Mouse (Mus musculus) midbrain, embryonic 16.5 days (tissue): Measurements from ENCODE around the gene Gnai2. TPM values are rescaled to one million over a fixed set of nuclear protein-coding genes. Genes with fewer than 3 reads are reported as not detected.
A peak's percentile ranks its signal among the peaks of the same experiment; 100 is the strongest.

ENCODE experiments used
- ATAC-seq: fragments of 200-750 bp; cut with Nextera tagmentation; 2 replicates; pipeline ENCODE4 v1.8.0; 2017; ENCODE audit warnings: moderate TSS enrichment
- H3K27ac ChIP-seq: fragments of 300-500 bp; sonication (generic); 2 replicates; pipeline ENCODE4 v1.5.1; 2014; ENCODE audit warnings: mild to moderate bottlenecking, low read length, mixed read lengths
- H3K27me3 ChIP-seq: fragments of 300-500 bp; sonication (generic); 2 replicates; pipeline ENCODE4 v1.6.1; 2014; ENCODE audit warnings: low read depth, low read length, mixed read lengths; ENCODE audit not compliant: control insufficient read depth, insufficient read depth
- H3K36me3 ChIP-seq: fragments of 300-500 bp; sonication (generic); 2 replicates; pipeline ENCODE4 v1.6.1; 2014; ENCODE audit warnings: mild to moderate bottlenecking, low read length, moderate library complexity, mixed read lengths; ENCODE audit not compliant: control insufficient read depth, insufficient read depth
- H3K4me1 ChIP-seq: fragments of 300-500 bp; sonication (generic); 2 replicates; pipeline ENCODE4 v1.6.1; 2014; ENCODE audit warnings: mild to moderate bottlenecking, low read length, mixed read lengths; ENCODE audit not compliant: control insufficient read depth, insufficient read depth
- H3K4me2 ChIP-seq: fragments of 300-500 bp; sonication (generic); 2 replicates; pipeline ENCODE4 v1.6.1; 2014; ENCODE audit warnings: mild to moderate bottlenecking, low read length, mixed read lengths
- H3K4me3 ChIP-seq: fragments of 300-500 bp; sonication (generic); 2 replicates; pipeline ENCODE4 v1.5.1; 2014; ENCODE audit warnings: low read depth, mild to moderate bottlenecking, low read length, moderate library complexity, mixed read lengths
- H3K9ac ChIP-seq: fragments of 300-500 bp; sonication (generic); 2 replicates; pipeline ENCODE4 v1.6.1; 2014; ENCODE audit warnings: low read depth, low read length, mixed read lengths
- H3K9me3 ChIP-seq: fragments of 300-500 bp; sonication (generic); replicated peaks from 2 replicates; pipeline ENCODE4 v1.6.1; 2014; ENCODE audit warnings: mild to moderate bottlenecking, low read length, mixed read lengths; ENCODE audit not compliant: control insufficient read depth, poor library complexity, severe bottlenecking
- WGBS: fragments of 180-500 bp; shearing (Covaris S2); extraction: QIAGEN DNeasy Blood & Tissue Kit; methylation state at CpG from one replicate; pipeline ENCODE4 v1.1.7; 2014; 5-methylcytosine and 5-hydroxymethylcytosine counted together
- polyA plus RNA-seq: library from polyadenylated mRNA; unstranded; fragments of >200 nt; fragmentation: Nextera tagmentation; extraction: Ambion mirVana; gene quantifications from 2 replicates; pipeline ENCODE4 v1.2.1, GENCODE M21; 2015

The Gnai2 gene
- polyA plus RNA-seq, 1 experiment from 2014 or later: 278 TPM

- ATAC-seq: peak; percentile 46
These were observed 1.9 kb upstream of the Gnai2 start for GRCm38 (mm10) chr9:107637070-107637469.

GRCm38 (mm10) chr9:107634406-107635278 lies 525 bp downstream of the Gnai2 start:
- H3K4me1 ChIP-seq: peaks cover 52% of the 10 kb centered on the region

More at GRCm38 (mm10) chr9:107637070-107637469, 1.9 kb upstream of the Gnai2 start:
- H3K27me3 ChIP-seq: no peaks in the 10 kb centered on the region
- no peak overlapping the region for H3K4me3 ChIP-seq
- H3K36me3 ChIP-seq: no peaks in the 10 kb centered on the region
- 0 out of 2 replicates have a peak overlapping the region, but pooled peaks have one; percentile 22 for H3K9ac ChIP-seq
- peak overlapping the region; percentile 76 for H3K27ac ChIP-seq
- H3K4me1 ChIP-seq: peaks cover 30% of the 10 kb centered on the region
- H3K4me2 ChIP-seq: peak overlapping the region; percentile 15
- H3K9me3 ChIP-seq: no peaks in the 10 kb centered on the region
- WGBS: 7% methylated on average over 7 of the region's 7 CpGs

GRCm38 (mm10) chr9:107633661-107634405 lies 1.3 kb downstream of the Gnai2 start:
- peak overlapping the region; percentile 74 for H3K4me3 ChIP-seq
- H3K4me1 ChIP-seq: peaks cover 58% of the 10 kb centered on the region
- peak overlapping the region; percentile 86 for H3K9ac ChIP-seq
- H3K27me3 ChIP-seq: no peaks in the 10 kb centered on the region
- ATAC-seq: no peak
- H3K36me3 ChIP-seq: no peaks in the 10 kb centered on the region
- 0% methylated on average over 15 of the region's 15 CpGs for WGBS
- H3K4me2 ChIP-seq: peak overlapping the region; percentile 96
- H3K27ac ChIP-seq: peak overlapping the region; percentile 95
- H3K9me3 ChIP-seq: no peaks in the 10 kb centered on the region

More at GRCm38 (mm10) chr9:107634406-107635278, 525 bp downstream of the Gnai2 start:
- peak overlapping the region; percentile 96 for H3K4me2 ChIP-seq
- no peak for ATAC-seq
- H3K27ac ChIP-seq: peak overlapping the region; percentile 95
- WGBS: under 1% methylated on average over 35 of the region's 35 CpGs
- H3K4me3 ChIP-seq: peak overlapping the region; percentile 74
- H3K27me3 ChIP-seq: no peaks in the 10 kb centered on the region
- H3K9me3 ChIP-seq: no peaks in the 10 kb centered on the region
- H3K36me3 ChIP-seq: no peaks in the 10 kb centered on the region
- H3K9ac ChIP-seq: peak overlapping the region; percentile 86

- H3K4me2 ChIP-seq: peak overlapping the region; percentile 96
- no peaks in the 10 kb centered on the region for H3K9me3 ChIP-seq
- peaks cover 65% of the 10 kb centered on the region for H3K4me1 ChIP-seq
- peak overlapping the region; percentile 86 for H3K9ac ChIP-seq
- H3K27me3 ChIP-seq: no peaks in the 10 kb centered on the region
- H3K4me3 ChIP-seq: peak overlapping the region; percentile 74
- peak overlapping the region; percentile 95 for H3K27ac ChIP-seq
- under 1% methylated on average over 32 of the region's 33 CpGs for WGBS
- ATAC-seq: peak; percentile 19; the same call in 1 of the 2 replicates
- H3K36me3 ChIP-seq: no peaks in the 10 kb centered on the region
These were observed 2.0 kb downstream of the Gnai2 start for GRCm38 (mm10) chr9:107633091-107633660.

- no peaks in the 10 kb centered on the region for H3K9me3 ChIP-seq
- peak overlapping the region; percentile 86 for H3K9ac ChIP-seq
- WGBS: 12% methylated on average over 6 of the region's 6 CpGs
- peak overlapping the region; percentile 96 for H3K4me2 ChIP-seq
- H3K36me3 ChIP-seq: no peaks in the 10 kb centered on the region
- ATAC-seq: no peak
- no peaks in the 10 kb centered on the region for H3K27me3 ChIP-seq
- H3K27ac ChIP-seq: peak overlapping the region; percentile 95
- H3K4me1 ChIP-seq: peaks cover 71% of the 10 kb centered on the region
- peak overlapping the region; percentile 74 for H3K4me3 ChIP-seq
These were observed 2.7 kb downstream of the Gnai2 start for GRCm38 (mm10) chr9:107632478-107632877.

- Histone ChIP-seq H3K4me3 (peak overlapping the region; percentile 74), H3K9ac (peak overlapping the region; percentile 86), H3K9me3 (no peaks in the 10 kb centered on the region), H3K36me3 (no peaks in the 10 kb centered on the region), H3K4me1 (peaks cover 71% of the 10 kb centered on the region), H3K27me3 (no peaks in the 10 kb centered on the region), H3K27ac (peak overlapping the region; percentile 95), H3K4me2 (peak overlapping the region; percentile 96)
- 55% methylated on average over 8 of the region's 8 CpGs for WGBS
- ATAC-seq: no peak
These were observed 3.3 kb downstream of the Gnai2 start for GRCm38 (mm10) chr9:107631861-107632260.

GRCm38 (mm10) chr9:107631311-107631826 lies 3.8 kb downstream of the Gnai2 start:
- no peaks in the 10 kb centered on the region for H3K36me3 ChIP-seq
- peak overlapping the region; percentile 86 for H3K9ac ChIP-seq
- H3K9me3 ChIP-seq: no peaks in the 10 kb centered on the region
- peak overlapping the region; percentile 95 for H3K27ac ChIP-seq
- peak overlapping the region; percentile 96 for H3K4me2 ChIP-seq
- no peak overlapping the region; the same call in 1 of the 2 replicates for H3K4me3 ChIP-seq
- H3K27me3 ChIP-seq: no peaks in the 10 kb centered on the region
- H3K4me1 ChIP-seq: peaks cover 72% of the 10 kb centered on the region
- 25% methylated on average over 9 of the region's 9 CpGs for whole genome bisulfite sequencing
- ATAC-seq: no peak

- H3K9me3 ChIP-seq: no peaks in the 10 kb centered on the region
- no peak overlapping the region for H3K4me3 ChIP-seq
- H3K9ac ChIP-seq: peak overlapping the region; percentile 43; the same call in 1 of the 2 replicates
- peak; percentile 7; the same call in 1 of the 2 replicates for ATAC-seq
- H3K4me2 ChIP-seq: peak overlapping the region; percentile 39
- no peaks in the 10 kb centered on the region for H3K27me3 ChIP-seq
- no peaks in the 10 kb centered on the region for H3K36me3 ChIP-seq
- peak overlapping the region; percentile 95 for H3K27ac ChIP-seq
- WGBS: 2% methylated on average over 4 of the region's 4 CpGs
- H3K4me1 ChIP-seq: peaks cover 69% of the 10 kb centered on the region
These were observed 4.6 kb downstream of the Gnai2 start for GRCm38 (mm10) chr9:107630576-107630975.
